Mouse (Mus musculus) midbrain, embryonic 11.5 days (tissue): ENCODE measurements around the gene Lrit3. TPM values are rescaled to one million over a fixed set of nuclear protein-coding genes. Genes with fewer than 3 reads are reported as not detected.

ENCODE experiments used
- ATAC-seq: fragments of 200-750 bp; cut with Nextera tagmentation; 2 replicates; pipeline ENCODE4 v1.8.0; 2017; ENCODE audit warnings: moderate TSS enrichment, moderate library complexity; ENCODE audit not compliant: low FRiP score
- DNase-seq: peaks from one replicate; pipeline ENCODE4 v3.0.0; 2015; ENCODE audit warnings: low spot score; ENCODE audit errors: missing footprints
- H3K27ac ChIP-seq: fragments of 300-500 bp; sonication (generic); 2 replicates; pipeline ENCODE4 v1.5.1; 2014; ENCODE audit warnings: low read depth, low read length
- H3K27me3 ChIP-seq: fragments of 300-500 bp; sonication (generic); 2 replicates; pipeline ENCODE4 v1.6.1; 2014; ENCODE audit warnings: mild to moderate bottlenecking, low read length, moderate library complexity, mixed read lengths; ENCODE audit not compliant: control insufficient read depth, insufficient read depth
- H3K36me3 ChIP-seq: fragments of 300-500 bp; sonication (generic); 2 replicates; pipeline ENCODE4 v1.6.1; 2014; ENCODE audit warnings: mild to moderate bottlenecking, low read length, moderate library complexity, mixed read lengths; ENCODE audit not compliant: control insufficient read depth, insufficient read depth
- H3K4me1 ChIP-seq: fragments of 300-500 bp; sonication (generic); 2 replicates; pipeline ENCODE4 v1.6.1; 2014; ENCODE audit warnings: low read length; ENCODE audit not compliant: control insufficient read depth, insufficient read depth
- H3K4me2 ChIP-seq: fragments of 300-500 bp; sonication (generic); 2 replicates; pipeline ENCODE4 v1.6.1; 2014; ENCODE audit warnings: mild to moderate bottlenecking, moderate library complexity
- H3K4me3 ChIP-seq: fragments of 300-500 bp; sonication (generic); 2 replicates; pipeline ENCODE4 v1.5.1; 2014; ENCODE audit warnings: low read depth, low read length
- H3K9ac ChIP-seq: fragments of 300-500 bp; sonication (generic); 2 replicates; pipeline ENCODE4 v1.6.1; 2014; ENCODE audit warnings: low read length
- H3K9me3 ChIP-seq: fragments of 300-500 bp; sonication (generic); 2 replicates; pipeline ENCODE4 v1.6.1; 2016; ENCODE audit warnings: low read length; ENCODE audit not compliant: control insufficient read depth
- WGBS: fragments of 180-500 bp; shearing (Covaris S2); extraction: QIAGEN DNeasy Blood & Tissue Kit; methylation state at CpG from one replicate; pipeline ENCODE4 v1.1.7; 2014; 5-methylcytosine and 5-hydroxymethylcytosine counted together
- polyA plus RNA-seq: library from polyadenylated mRNA; unstranded; fragments of >200 nt; fragmentation: Nextera tagmentation; extraction: Ambion mirVana; gene quantifications from 2 replicates; pipeline ENCODE4 v1.2.1, GENCODE M21; 2014

Lrit3 gene
- polyA plus RNA-seq, 1 experiment from 2014 or later = not detected

DNA sequence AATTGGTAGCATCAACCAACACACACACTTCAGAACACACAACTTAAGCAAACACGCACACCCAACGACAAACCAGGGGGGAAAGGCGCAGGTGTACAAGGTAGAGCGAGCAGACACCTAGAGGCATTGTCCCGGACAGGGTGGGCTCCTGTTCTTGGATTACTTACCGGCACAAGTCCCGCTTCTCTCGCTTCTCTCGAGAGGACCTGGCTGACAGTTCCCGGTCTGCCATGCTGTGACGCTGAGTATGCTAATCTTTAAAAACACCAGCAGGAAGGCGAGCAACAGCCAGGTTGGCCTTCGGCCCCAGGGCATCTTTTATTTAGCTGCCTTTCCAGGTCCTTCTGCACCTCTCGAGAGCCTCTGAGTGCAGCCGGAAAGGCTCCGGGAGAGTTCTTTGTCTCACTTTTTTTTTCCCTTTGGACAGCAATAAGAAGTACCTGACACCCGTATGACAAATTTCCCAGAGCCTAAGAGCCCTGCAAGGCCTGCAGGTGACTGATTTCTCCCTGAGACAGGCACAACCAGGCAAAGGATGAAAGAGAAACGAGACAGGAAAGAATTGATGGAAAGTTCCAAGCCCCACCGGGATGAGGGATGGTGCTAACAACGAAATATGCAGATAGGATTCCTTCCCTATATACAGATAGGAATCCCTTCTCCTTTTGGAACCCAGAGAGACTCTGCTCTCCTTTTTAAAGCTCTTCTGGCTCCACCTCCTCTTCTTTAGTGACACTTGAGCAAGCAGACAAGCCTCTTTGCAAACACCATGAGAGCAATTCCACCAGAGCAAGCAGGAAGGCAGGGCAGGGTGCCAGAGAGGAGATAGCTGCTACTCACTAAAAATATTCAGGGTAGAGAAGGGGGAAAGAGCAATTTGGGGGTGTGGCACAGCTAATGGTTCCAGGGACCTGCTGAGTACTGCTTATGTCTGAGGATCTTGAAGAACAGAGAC, 48.9 kb downstream of the Lrit3 start, which contains the start of gene Egf:
Gene Egf, minus strand, starts transcription at position 667 of the 955 bp plus-strand sequence.
- peak; percentile 86 for DNase-seq
- Histone ChIP-seq H3K27me3 (0 out of 2 replicates have a peak, but pooled peaks cover 3% of the 10 kb centered on the region), H3K4me3 (0 out of 2 replicates have a peak within 1 kb of the TSS, but pooled peaks have one; percentile 4), H3K4me1 (no peaks in the 10 kb centered on the region), H3K36me3 (no peaks in the 10 kb centered on the region), H3K27ac (no peak within 1 kb of the TSS), H3K9ac (0 out of 2 replicates have a peak within 1 kb of the TSS, but pooled peaks have one; percentile 6), H3K9me3 (no peaks in the 10 kb centered on the region), H3K4me2 (peak within 1 kb of the TSS; percentile 37)
- WGBS = 12% methylated on average over 20 of the region's 20 CpGs
- ATAC-seq = no peak

DNA sequence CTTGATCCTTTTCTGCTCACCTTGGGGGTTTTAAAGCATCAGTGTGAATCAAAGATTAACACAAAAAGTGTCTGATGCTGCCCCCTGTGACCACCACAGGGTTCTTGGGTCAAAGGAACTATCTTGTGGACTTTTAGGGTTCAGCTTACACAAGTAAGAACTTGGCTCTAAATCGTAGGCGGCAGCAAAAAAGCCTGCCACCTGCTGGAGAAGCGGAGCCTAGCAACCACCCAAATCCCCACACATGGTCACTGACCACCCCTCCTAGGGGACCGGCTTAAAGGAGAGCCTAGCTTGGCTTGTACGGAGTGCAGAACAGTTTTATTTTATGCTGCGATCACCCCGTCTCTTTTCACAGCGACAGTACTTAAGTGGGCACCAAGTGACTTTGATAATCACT, 59.0 kb downstream of the Lrit3 start:
- Histone ChIP-seq H3K27me3 (no peaks in the 10 kb centered on the region), H3K36me3 (no peaks in the 10 kb centered on the region), H3K9ac (no peak overlapping the region), H3K4me1 (no peaks in the 10 kb centered on the region), H3K4me3 (no peak overlapping the region), H3K9me3 (no peaks in the 10 kb centered on the region), H3K4me2 (no peak overlapping the region), H3K27ac (no peak overlapping the region)
- 58% methylated on average over 8 of the region's 8 CpGs for whole genome bisulfite sequencing
- DNase-seq = peak; percentile 96
- peak; percentile 24; the same call in 1 of the 2 replicates for ATAC-seq

DNA sequence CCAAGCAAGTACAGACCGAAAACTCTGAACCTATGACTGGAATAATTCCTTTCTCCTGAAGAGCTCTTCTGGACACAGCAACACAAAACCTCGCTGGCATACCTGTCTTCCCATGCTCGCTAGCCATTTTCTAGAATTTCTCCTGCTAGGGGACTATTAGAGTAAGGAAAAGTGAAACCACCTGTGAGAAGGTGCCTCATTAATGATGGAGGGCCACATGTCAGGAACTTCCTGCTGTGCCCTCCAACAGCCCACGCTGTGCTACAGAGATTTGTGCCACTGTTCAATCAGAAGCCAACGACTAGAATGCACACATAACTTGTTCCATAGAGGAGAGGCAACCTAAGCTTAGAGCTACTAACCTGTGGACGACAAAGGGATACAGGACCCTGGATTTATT, 61.0 kb downstream of the Lrit3 start:
- WGBS = 80% methylated on average over 6 of the region's 6 CpGs
- no peaks in the 10 kb centered on the region for H3K27me3 ChIP-seq

DNA sequence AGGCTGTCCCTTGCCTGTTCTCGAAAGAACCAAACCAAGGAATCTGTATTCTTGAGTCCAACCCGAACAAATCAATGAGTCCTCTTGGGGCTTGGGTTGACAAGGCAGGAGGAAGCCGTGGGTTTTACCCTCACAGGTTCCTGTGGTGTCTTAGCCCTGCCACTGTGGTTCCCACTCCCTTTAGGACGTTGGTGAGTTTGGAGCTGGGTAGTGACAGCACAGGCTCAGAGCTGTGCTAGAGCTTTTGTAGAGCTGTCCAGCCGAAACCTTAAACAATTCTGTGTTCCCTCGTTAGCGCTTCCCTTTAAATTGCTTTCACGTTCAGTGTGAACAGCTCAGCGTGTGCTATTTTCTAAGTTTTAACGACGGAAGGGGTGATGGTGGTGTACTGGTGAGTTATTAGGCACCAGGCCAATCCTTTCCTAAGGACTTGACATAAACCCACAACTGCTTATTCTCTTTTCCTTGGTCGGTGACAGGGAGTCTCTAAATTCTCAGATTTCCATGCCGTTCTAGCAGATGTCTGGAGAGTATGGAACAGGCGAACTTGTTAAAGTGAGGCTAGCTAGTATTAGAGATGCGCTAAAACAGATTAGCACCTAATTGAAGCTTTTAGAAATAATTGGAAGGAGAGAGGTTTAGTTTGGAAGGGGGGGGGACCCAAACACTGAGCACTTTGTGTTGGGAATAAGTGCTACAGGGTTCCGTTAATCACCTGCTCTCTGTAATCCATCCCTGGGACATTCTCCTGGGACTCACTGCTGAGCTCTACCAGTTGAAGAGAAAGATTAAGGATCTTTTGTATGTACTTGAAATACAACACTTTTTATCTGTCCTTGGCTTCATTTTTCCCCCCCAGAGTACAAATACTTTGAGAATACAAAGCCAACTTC, 65.3 kb downstream of the Lrit3 start:
- Histone ChIP-seq H3K4me3 (no peak overlapping the region), H3K27me3 (no peaks in the 10 kb centered on the region), H3K36me3 (no peaks in the 10 kb centered on the region), H3K4me1 (no peaks in the 10 kb centered on the region), H3K9me3 (no peaks in the 10 kb centered on the region), H3K4me2 (no peak overlapping the region), H3K27ac (no peak overlapping the region), H3K9ac (no peak overlapping the region)
- ATAC-seq (no peak), DNase-seq (no peak)
- 80% methylated on average over 16 of the region's 16 CpGs for WGBS

More for the DNA sequence above, 61.0 kb downstream of the Lrit3 start:
- H3K9me3 ChIP-seq = no peaks in the 10 kb centered on the region
- no peak overlapping the region for H3K4me2 ChIP-seq
- H3K4me3 ChIP-seq = no peak overlapping the region
- no peaks in the 10 kb centered on the region for H3K4me1 ChIP-seq
- DNase-seq (no peak), ATAC-seq (no peak)
- no peak overlapping the region for H3K9ac ChIP-seq
- H3K27ac ChIP-seq = no peak overlapping the region
- H3K36me3 ChIP-seq = no peaks in the 10 kb centered on the region

Other genes starting within 250 kb of the Lrit3 start
- gene Egf, start 48.7 kb downstream of the Lrit3 start, polyA plus RNA-seq = 1.1 TPM in 2 replicates
- 0.12 TPM in 1 of 2 replicates, not detected in the other for gene Rrh, start 18.6 kb upstream of the Lrit3 start, polyA plus RNA-seq
- 43.5 and 51.4 TPM in 2 replicates for gene Gar1, start 27.4 kb upstream of the Lrit3 start, polyA plus RNA-seq
- gene Cfi, start 31.9 kb upstream of the Lrit3 start, polyA plus RNA-seq = 0.40 and 0.44 TPM in 2 replicates
- gene Pla2g12a, start 74.6 kb upstream of the Lrit3 start, polyA plus RNA-seq = 27.6 and 27.9 TPM in 2 replicates
- gene Casp6, start 97.4 kb upstream of the Lrit3 start, polyA plus RNA-seq = 63.2 and 69.8 TPM in 2 replicates
- gene Mcub, start 166.2 kb upstream of the Lrit3 start, polyA plus RNA-seq = 2.5 and 2.8 TPM in 2 replicates